Mouse (Mus musculus): ENCODE measurements around the gene Wif1. TPM values are rescaled to one million over a fixed set of nuclear protein-coding genes. Genes with fewer than 3 reads are reported as not detected.

Wif1 gene
- polyA plus RNA-seq, 1 experiment from 2014 or later = 5.0 TPM

Other genes with a start within 250 kb of the Wif1 start
- 1.0 and 1.8 TPM in 2 replicates for gene Msrb3, start 134.9 kb upstream of the Wif1 start, polyA plus RNA-seq (2015; fragmentation: Nextera tagmentation; extraction: Ambion mirVana)
- 3.1 TPM in 2 replicates for gene Lemd3, start 54.6 kb upstream of the Wif1 start, polyA plus RNA-seq (2015; fragmentation: Nextera tagmentation; extraction: Ambion mirVana)

Measured in neural tube, embryonic 13.5 days (tissue).